ENCODE assay signal across 8 mouse cellular contexts in the genomic region with DNA sequence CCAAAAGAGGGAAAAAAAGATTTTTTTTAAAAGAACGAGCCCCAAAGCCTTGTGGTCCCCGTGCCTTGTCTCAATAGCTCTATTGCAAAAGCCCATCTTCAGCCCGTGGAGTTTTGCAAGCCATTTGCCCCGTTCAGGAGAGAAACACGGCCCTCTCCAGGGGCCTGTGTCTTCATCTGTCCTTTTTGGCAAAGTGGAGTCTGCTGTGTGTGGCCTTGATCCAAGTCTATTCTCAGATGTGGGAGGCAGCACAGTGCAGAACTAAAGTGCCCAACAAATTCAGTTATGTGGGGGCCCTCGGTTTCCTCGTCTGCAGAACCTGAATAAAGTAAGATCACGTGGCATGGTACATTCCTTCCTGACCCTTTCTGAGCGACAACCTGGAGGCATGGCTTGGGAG. TPM values are rescaled to one million over a fixed set of nuclear protein-coding genes. Genes with fewer than 3 reads are reported as not detected.
A peak's percentile ranks its signal among the peaks of the same experiment; 100 is the strongest.
DNase-seq lines count a peak whose midpoint lies in the region; ATAC-seq lines count a peak whose summit lies in the region.
"Had no signal": no experiment of that assay in that cellular context is flagged by ENCODE, and none has a peak within 500 bp of the region (broad histone marks: within the 10 kb centered on the region; RNA-seq: fewer than 3 reads in every experiment).

No protein-coding gene starts in this region.

- H3K9ac ChIP-seq in hindbrain, embryonic 13.5 days, result no peak overlapping the region
- H3K9ac ChIP-seq: limb, embryonic 15.5 days had no signal

- 0 out of 2 replicates have a peak, but pooled peaks cover 4% of the 10 kb centered on the region for H3K4me1 ChIP-seq in hindbrain, embryonic 13.5 days (replicated peaks)

- no peaks in the 10 kb centered on the region for H3K27me3 ChIP-seq in hindbrain, embryonic 13.5 days
- H3K27me3 ChIP-seq: limb, embryonic 15.5 days had no signal

- H3K36me3 ChIP-seq in hindbrain, embryonic 13.5 days, result no peaks in the 10 kb centered on the region
- H3K36me3 ChIP-seq: limb, embryonic 15.5 days had no signal

- 82% methylated on average over 9 of the region's 9 CpGs for WGBS in hindbrain, embryonic 13.5 days

- no peak overlapping the region for H3K4me2 ChIP-seq in hindbrain, embryonic 13.5 days
- H3K4me2 ChIP-seq: limb, embryonic 15.5 days had no signal

- H3K4me3 ChIP-seq in hindbrain, embryonic 13.5 days, result no peak overlapping the region
- H3K4me3 ChIP-seq: limb, embryonic 15.5 days had no signal

- ATAC-seq in cerebellum, adult (ENCODE audit: insufficient number of reproducible peaks, low FRiP score, low TSS enrichment), result peak; percentile 74
- no peak for ATAC-seq in hindbrain, embryonic 13.5 days (ENCODE audit: low FRiP score)

- DNase-seq in layer of hippocampus, adult 18-20 months (ENCODE audit: low spot score in 2 of 2), result peak; percentile 51 to 69
- no peak for DNase-seq in layer of hippocampus, postnatal 25 days (ENCODE audit: extremely low spot score in 1 of 2, low spot score in 1 of 2)
- peak; percentile 36 for DNase-seq in gastrocnemius, postnatal 25 days
- DNase-seq in lung, postnatal 25 days (ENCODE audit: low spot score), result peak; percentile 45
- no peak for DNase-seq in spleen, adult 18-20 months

- H3K9me3 ChIP-seq in hindbrain, embryonic 13.5 days, result no peaks in the 10 kb centered on the region
- H3K9me3 ChIP-seq: limb, embryonic 15.5 days had no signal

- H3K27ac ChIP-seq in hindbrain, embryonic 13.5 days, result no peak overlapping the region
- H3K27ac ChIP-seq: limb, embryonic 15.5 days had no signal

RNA-seq across cellular contexts. Expression of a gene that starts 21.3 kb away (rescaled TPM):
- 10 to 100 TPM; 24.6 to 28.0 TPM for total RNA-seq in layer of hippocampus, adult 18-20 months (2021)
- 10 to 100 TPM; 24.8 to 25.5 TPM for total RNA-seq in layer of hippocampus, postnatal 25 days (2021)
- 1 to 10 TPM; 5.8 to 6.1 TPM for total RNA-seq in gastrocnemius, postnatal 25 days (2021)
- polyA plus RNA-seq in hindbrain, embryonic 13.5 days (2015; fragmentation: Nextera tagmentation; extraction: Ambion mirVana), result 30.1 and 33.4 TPM in 2 replicates

Comparison
In these comparisons a context has a peak if more than half of its experiments do, and no peak if none do; other contexts are left out.
1. DNase-seq: peak in layer of hippocampus, adult 18-20 months (2 of 2), gastrocnemius, postnatal 25 days (single experiment) and lung, postnatal 25 days (single experiment); none in layer of hippocampus, postnatal 25 days (0 of 2) and spleen, adult 18-20 months (0 of 2).